Mouse (Mus musculus) lung, adult 2 months (tissue): Measurements from ENCODE around the gene Kif2c. TPM values are rescaled to one million over a fixed set of nuclear protein-coding genes. Genes with fewer than 3 reads are reported as not detected.

Experiments used
- DNase-seq: peaks from one replicate; pipeline ENCODE4 v3.0.0; 2022
- H3K4me1 ChIP-seq: fragments of 200-500 bp; 2 replicates; pipeline ENCODE4 v1.6.1; 2011; ENCODE audit warnings: low read length; ENCODE audit not compliant: control insufficient read depth, insufficient read depth
- H3K4me3 ChIP-seq: fragments of 200-500 bp; replicated peaks from 2 replicates; pipeline ENCODE3; 2011; ENCODE audit warnings: low read depth, mild to moderate bottlenecking, control low read depth, low read length; ENCODE audit errors: extremely low read depth
- CTCF ChIP-seq: fragments of 200-500 bp; IDR thresholded peaks from 2 replicates; pipeline ENCODE4 v1.5.1; 2011; ENCODE audit warnings: mild to moderate bottlenecking, low read length, control low read depth; ENCODE audit not compliant: insufficient read depth
- POLR2A ChIP-seq: fragments of 200-500 bp; IDR thresholded peaks from 2 replicates; pipeline ENCODE4 v1.6.1; 2011; ENCODE audit warnings: low read depth, mild to moderate bottlenecking, control low read depth, low read length, borderline replicate concordance; ENCODE audit errors: extremely low read depth
- WGBS: fragments of 180-500 bp; shearing (Covaris S2); methylation state at CpG from one replicate; pipeline ENCODE4 v1.1.7; 2018; 5-methylcytosine and 5-hydroxymethylcytosine counted together
- polyA plus RNA-seq: library from polyadenylated mRNA; depleted of rRNA; stranded (reverse); fragments of >200 nt; gene quantifications from 2 replicates; pipeline ENCODE4 v1.2.3, GENCODE M21; 2012

Gene Kif2c
- polyA plus RNA-seq, 1 experiment, result 0.86 TPM

GRCm38 (mm10) chr4:117155020-117155791, 27.2 kb downstream of the Kif2c start:
- TF ChIP-seq CTCF, result no peak
- 0 out of 2 replicates have a peak, but pooled peaks cover 4% of the 10 kb centered on the region for H3K4me1 ChIP-seq
- WGBS, result 3% methylated on average over 44 of the region's 44 CpGs
- H3K4me3 ChIP-seq, result peak overlapping the region; percentile 82
- no peak for DNase-seq

- no peak overlapping the region for H3K4me3 ChIP-seq
- no peak for DNase-seq
- WGBS, result 52% methylated on average over 5 of the region's 5 CpGs
- TF ChIP-seq POLR2A (no peak), CTCF (no peak)
- 0 out of 2 replicates have a peak, but pooled peaks cover 4% of the 10 kb centered on the region for H3K4me1 ChIP-seq
Measured at GRCm38 (mm10) chr4:117152714-117153113, 29.7 kb downstream of the Kif2c start.

- H3K4me3 ChIP-seq, result no peak overlapping the region
- WGBS, result 69% methylated on average over 1 of the region's 1 CpGs
- no peak for DNase-seq
- H3K4me1 ChIP-seq, result 0 out of 2 replicates have a peak, but pooled peaks cover 4% of the 10 kb centered on the region
- TF ChIP-seq CTCF (no peak), POLR2A (no peak)
Measured at GRCm38 (mm10) chr4:117151416-117151815, 31.0 kb downstream of the Kif2c start.

- DNase-seq, result no peak
- Histone ChIP-seq H3K4me1 (0 out of 2 replicates have a peak, but pooled peaks cover 4% of the 10 kb centered on the region), H3K4me3 (no peak overlapping the region)
- TF ChIP-seq CTCF, result no peak
- no peak for TF ChIP-seq POLR2A
- 91% methylated on average over 6 of the region's 6 CpGs for WGBS
Measured at GRCm38 (mm10) chr4:117150212-117150733, 32.2 kb downstream of the Kif2c start.

GRCm38 (mm10) chr4:117149291-117150211, 32.9 kb downstream of the Kif2c start:
- H3K4me3 ChIP-seq, result no peak overlapping the region
- 69% methylated on average over 6 of the region's 6 CpGs for WGBS
- 0 out of 2 replicates have a peak, but pooled peaks cover 1% of the 10 kb centered on the region for H3K4me1 ChIP-seq
- TF ChIP-seq POLR2A (no peak), CTCF (no peak)
- DNase-seq, result no peak

- Histone ChIP-seq H3K4me3 (no peak overlapping the region), H3K4me1 (no peaks in the 10 kb centered on the region)
- 71% methylated on average over 24 of the region's 24 CpGs for WGBS
- no peak for DNase-seq
- no peak for TF ChIP-seq POLR2A
- no peak for TF ChIP-seq CTCF
Measured at GRCm38 (mm10) chr4:117148815-117149214, 33.6 kb downstream of the Kif2c start.

GRCm38 (mm10) chr4:117148047-117148713, 34.3 kb downstream of the Kif2c start:
- DNase-seq, result no peak
- Histone ChIP-seq H3K4me3 (no peak overlapping the region), H3K4me1 (no peaks in the 10 kb centered on the region)
- WGBS, result 76% methylated on average over 18 of the region's 18 CpGs
- TF ChIP-seq POLR2A, result no peak
- no peak for TF ChIP-seq CTCF

GRCm38 (mm10) chr4:117146176-117146575, 36.3 kb downstream of the Kif2c start:
- DNase-seq, result peak; percentile 86
- 40% methylated on average over 15 of the region's 15 CpGs for WGBS
- no peak overlapping the region for H3K4me3 ChIP-seq
- no peak for TF ChIP-seq POLR2A
- peak; percentile 79 for TF ChIP-seq CTCF
- H3K4me1 ChIP-seq, result no peaks in the 10 kb centered on the region

GRCm38 (mm10) chr4:117145248-117145647, 37.2 kb downstream of the Kif2c start:
- Histone ChIP-seq H3K4me3 (no peak overlapping the region), H3K4me1 (no peaks in the 10 kb centered on the region)
- TF ChIP-seq POLR2A (no peak), CTCF (no peak)
- DNase-seq, result no peak
- WGBS, result 94% methylated on average over 13 of the region's 13 CpGs
